Mouse (Mus musculus) ES-Bruce4 (cell line): Measurements from ENCODE around the gene Gpm6b.

Experiments
- EP300 ChIP-seq: IDR thresholded peaks from 2 replicates; pipeline ENCODE4 v1.6.1; 2011; ENCODE audit warnings: low read depth, low read length; ENCODE audit not compliant: insufficient read depth
- POLR2A ChIP-seq: IDR thresholded peaks from one replicate; pipeline ENCODE4 v1.8.1; 2011; ENCODE audit warnings: low read length; ENCODE audit not compliant: insufficient read depth

- no peak for TF ChIP-seq EP300
- TF ChIP-seq POLR2A, result no peak
Measured at GRCm38 (mm10) chrX:166219331-166219730, 19.4 kb upstream of the Gpm6b start.
